Mouse (Mus musculus): ENCODE data around the gene Adm2.
A peak's percentile ranks its signal among the peaks of the same experiment; 100 is the strongest.

Gene Adm2

DNA sequence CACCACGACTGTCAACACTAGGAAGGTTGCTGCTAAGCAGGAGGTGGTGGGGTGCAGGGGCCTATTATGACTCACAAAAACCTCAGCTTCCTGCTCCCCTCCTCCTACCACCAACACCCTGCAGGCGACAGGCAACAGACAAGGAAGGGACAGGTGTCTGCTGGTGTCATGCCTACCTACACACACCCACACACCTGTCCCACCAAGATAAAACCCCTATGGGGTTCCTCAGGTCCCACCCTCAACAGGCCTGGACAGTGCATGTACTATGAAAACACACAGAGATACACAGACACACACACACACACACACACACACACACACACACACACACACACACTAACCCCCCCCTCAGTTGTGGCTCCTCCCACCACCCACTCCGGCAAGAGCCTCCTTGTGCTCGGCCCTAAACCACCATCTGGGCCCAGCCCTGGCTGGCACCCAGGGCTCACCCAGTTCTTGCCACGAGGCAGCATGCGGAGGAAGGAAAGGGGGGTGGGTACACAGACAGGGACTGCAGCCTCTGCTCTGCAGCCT is 12.5 kb upstream of the Adm2 start:
- no peak for DNase-seq (ENCODE audit: low spot score in 2 of 2)

DNA sequence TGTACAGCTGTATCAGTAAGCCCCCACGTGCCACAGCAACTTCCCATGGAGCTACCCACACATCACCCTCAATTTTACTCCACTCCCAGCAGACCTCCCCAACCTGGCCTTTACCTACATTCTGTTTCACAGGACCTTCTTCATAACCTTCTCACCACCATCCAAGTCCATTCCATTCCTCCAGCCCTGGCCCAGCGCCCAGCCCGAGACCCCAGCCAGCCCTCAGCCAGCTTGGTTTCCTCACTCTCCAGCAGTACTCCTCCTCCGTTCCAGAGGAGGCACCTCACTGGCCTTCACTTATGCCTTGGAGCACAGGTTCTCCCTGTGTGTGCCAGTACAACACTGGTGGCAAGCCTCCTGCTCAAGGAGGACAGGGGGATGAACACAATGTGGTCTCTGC is 9.2 kb upstream of the Adm2 start:
- DNase-seq (ENCODE audit: low spot score in 2 of 2), result no peak

DNA sequence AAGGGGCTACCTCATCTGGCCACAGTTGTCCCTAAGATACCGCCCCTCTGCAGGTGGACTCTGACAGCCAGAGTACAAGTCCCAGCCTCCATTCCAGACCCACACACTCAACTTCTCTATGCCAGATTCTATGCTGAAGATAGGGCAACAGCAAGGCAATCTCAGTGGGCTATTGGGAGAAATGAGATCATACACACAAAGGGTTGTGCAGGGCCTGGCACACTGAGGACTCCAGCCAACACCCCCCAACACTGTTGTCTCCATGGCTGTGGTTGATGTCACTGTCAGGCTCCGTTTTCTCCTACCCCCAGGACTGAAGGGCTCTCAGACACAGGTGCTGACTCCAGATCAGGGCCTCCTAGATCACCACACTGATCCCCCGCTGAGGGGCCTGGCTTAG is 8.4 kb upstream of the Adm2 start:
- DNase-seq (ENCODE audit: low spot score in 2 of 2), result no peak

DNA sequence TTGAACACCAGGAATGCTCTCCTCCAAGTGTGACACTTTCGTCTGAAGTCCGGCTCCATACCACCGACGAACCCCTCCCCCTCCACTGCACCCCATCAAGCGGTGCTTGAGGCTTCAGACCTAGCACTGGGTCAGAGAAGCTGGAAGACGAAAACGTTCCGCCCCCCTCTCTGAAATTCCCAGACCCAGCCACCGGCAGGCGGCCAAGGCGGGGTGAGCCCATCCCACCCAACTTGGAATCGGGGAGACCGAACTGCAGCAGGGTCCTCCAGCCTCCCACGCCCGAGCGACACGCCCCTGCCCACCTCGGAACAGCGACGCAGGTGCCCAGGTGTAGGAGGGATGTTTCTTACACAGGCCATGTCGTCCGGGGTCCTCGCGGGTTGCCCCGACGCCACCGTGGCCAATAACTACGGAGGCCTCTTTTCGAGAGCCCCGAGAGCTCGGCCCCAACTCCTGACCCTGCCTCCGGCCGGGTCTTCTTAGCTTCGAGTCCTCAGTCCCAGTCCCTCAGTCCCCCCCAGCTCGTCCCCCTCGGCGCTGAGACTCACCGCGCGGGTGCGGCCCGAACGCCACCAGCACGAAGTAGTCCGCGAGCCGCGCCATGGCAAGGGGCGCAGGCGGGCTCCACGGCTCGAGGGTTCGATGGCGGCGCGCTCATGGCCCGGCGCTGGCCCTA is 7.9 kb upstream of the Adm2 start:
- DNase-seq (ENCODE audit: low spot score in 2 of 2), result no peak

DNA sequence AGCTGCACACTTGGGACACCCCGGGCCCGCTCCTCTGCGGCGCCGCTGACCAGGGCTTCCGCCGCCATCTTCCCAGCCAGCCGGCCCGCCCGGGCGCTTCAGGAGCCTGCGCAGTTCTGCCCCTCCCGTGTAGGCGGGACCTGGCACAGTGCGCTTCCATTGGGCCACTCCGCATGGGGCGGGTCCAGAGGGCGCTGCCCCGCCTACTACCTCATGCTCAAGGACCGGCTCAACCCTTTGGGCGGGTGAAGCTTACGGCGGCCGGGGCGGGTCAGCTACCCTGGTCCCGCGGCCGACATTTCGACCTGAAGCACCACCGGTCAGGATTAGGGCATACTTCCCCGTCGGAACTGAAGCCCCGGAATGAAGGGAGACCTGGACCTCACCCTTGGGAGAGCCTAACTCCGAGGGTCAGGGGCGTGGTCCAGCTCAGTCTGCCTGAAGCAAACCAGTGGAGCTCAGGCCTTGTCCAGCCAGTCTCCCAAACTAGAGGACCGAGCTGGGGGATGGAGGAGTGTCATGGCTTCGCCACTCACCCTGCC is 7.3 kb upstream of the Adm2 start, which contains the start of gene Sbf1:
Gene Sbf1, minus strand, starts transcription at position 122 of the 542 bp plus-strand sequence.
- peak; percentile 86 to 92 for DNase-seq (ENCODE audit: low spot score in 2 of 2)

DNA sequence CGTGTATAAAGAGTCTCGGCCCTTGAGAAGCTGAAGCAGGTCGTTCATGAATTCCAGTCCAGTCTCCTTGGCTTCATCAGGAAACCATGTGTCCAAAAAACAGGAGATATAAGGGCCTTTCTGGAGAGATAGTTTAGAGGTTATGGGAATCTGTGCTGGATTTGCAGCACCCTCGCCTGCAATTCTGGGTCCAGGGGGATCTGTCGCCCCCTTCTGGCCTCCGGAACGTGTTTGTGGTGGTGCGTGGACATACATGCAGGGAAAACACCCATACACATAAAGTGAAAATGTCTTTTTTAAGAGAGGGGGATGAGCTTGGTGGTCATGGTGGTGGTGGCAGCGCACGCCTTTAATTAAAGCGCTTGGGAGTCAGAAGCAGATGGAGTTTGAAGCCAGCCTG is 6.4 kb upstream of the Adm2 start:
- DNase-seq (ENCODE audit: low spot score in 2 of 2), result no peak

DNA sequence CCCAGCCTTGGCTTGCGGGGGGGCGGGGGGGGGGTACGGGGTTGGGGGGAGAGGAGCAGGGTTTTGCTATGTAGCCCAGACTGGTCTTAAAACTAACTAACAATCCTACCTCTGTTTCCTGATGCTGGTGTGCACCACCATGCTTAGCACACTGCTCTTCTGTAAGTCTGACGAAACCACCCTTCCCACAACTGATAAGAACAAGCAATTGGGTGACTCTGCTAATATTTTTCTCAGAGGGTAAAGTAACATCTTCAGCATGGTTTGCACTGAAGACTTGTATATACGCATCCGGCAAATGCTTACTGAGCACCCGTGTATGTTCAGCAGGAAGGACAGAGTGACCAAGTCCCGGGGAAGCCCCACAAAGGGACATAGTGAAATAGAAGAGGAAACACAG is 1.3 kb upstream of the Adm2 start:
- DNase-seq (ENCODE audit: low spot score in 2 of 2), result no peak

DNA sequence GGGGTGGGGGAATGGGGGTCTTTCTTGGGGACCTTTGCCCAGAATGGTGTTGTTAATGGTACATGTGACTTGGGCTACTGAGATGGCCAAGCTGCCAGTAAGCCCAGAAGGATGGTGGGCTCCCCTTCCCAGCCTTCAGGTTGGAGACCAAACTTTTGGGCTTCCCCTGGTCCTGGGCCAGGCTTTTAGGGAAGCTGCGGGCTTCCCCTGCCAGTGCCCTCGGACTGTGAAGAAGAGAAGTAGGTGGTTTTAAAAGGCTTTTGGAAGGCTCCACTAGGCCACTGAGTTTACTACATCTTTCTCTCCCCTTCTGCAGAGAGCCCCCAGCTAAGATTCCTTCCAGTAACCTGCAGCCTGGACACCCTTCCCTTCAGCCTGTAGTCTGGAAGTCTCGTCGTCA is 1.1 kb downstream of the Adm2 start:
- no peak for DNase-seq (ENCODE audit: low spot score in 2 of 2)

DNA sequence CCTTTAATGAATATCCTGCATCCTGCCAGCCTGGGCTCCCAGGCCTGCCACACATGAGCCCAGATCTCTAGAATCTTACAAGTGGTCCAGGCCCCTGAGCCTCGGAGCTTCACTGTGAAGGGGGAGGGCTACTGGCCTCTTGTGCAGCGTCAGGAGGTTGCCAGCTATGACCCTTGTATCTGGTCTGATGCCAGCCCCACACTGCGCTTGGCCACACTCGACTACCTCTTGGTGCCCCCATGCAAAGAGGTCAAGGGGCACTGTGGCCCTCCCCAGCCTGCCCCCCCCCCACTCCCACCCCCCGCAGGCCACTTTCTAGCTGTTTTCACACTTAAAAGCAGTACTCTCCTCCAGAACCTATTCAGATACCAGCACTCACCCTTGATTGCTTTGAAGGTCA is 3.9 kb downstream of the Adm2 start:
- no peak for DNase-seq (ENCODE audit: low spot score in 2 of 2)

DNA sequence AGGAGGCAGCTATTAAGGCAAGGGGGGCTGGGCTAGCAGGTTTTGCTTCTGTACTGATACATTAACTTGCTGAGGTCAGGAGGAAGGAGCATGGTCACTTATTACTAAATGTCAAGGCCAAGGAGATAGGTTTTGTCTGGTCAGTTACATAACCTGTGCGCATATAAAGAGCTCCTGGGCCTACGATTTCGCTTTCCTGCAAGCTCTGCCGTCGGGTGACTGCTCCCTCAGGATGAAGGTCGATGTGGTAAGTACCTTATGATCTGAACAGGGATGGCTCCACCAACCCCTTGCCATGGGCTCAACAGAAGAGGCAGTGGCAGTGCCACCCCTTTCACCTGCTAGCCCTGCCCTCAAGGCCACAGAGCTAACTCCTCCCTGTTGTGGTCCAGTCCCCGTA is 11.8 kb downstream of the Adm2 start, which contains the start of gene Miox:
Gene Miox, plus strand, starts transcription at position 128 of the 400 bp plus-strand sequence.
- no peak for DNase-seq (ENCODE audit: low spot score in 2 of 2)

DNA sequence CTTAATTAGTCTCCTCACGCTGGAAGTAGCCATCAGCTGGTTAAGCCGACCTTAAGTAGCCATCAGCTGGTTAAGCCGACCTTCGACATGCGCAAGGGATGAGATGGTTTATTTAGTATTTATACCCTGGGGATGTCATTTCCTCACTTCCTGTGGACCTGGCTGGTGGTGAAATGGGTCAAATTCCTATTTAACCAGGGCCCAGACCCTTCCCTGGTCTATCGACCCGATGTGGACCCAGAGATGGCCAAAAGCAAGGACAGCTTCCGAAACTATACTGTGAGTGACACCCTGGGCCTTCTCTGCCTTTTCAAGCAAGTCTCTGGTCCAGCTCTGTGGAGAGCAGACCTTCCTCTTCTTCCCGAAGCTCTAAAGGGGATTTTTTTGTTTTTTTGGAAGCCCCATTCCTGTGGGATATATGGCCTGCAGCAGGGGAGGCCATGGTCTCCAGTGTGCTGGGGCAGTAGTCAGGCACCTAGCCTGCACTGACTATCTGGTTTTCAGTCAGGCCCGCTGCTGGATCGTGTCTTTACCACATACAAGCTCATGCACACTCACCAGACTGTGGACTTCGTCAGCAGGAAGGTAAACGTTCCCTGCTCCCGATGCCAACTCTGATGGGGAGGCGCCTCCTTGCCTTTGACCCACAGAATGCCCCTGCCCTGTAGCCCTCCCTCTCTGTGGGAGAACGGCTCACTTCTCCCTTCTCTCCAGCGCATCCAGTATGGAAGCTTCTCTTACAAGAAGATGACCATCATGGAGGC is 12.4 kb downstream of the Adm2 start:
- DNase-seq (ENCODE audit: low spot score in 2 of 2), result no peak

DNA sequence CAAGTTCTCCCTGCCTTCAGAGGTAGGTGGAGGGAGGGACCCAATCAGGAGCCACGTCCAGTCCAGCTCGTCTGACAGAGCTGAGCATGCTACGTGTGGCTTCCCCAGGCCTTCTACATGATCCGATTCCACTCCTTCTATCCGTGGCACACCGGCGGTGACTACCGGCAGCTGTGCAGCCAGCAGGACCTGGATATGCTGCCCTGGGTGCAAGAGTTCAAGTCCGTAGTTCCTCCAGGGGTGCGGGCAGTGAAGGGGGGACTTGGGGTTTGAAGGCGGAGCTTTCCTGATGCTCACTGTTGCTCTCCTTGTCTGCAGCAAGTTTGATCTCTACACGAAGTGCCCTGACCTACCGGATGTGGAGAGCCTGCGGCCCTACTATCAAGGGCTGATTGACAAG is 13.9 kb downstream of the Adm2 start:
- no peak for DNase-seq (ENCODE audit: low spot score in 2 of 2)

DNA sequence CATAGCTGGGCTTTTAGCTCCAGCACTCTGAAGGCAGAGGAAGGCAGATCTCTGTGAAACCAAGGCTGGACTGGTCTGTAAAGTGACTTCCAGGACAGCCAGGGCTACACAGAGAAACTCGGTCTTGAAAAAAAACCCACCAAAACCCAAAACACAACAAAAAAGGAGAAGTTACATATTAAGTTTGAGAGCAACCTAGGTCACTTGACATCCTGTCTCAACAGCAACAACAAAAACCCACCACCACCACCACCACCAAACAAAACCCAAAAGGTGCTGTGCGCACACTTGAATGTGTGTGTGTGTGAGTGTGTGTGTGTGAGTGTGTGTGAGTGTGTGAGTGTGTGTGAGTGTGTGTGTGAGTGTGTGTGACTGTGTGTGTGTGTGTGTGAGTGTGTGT is 17.2 kb downstream of the Adm2 start:
- no peak for DNase-seq (ENCODE audit: low spot score in 2 of 2)

DNA sequence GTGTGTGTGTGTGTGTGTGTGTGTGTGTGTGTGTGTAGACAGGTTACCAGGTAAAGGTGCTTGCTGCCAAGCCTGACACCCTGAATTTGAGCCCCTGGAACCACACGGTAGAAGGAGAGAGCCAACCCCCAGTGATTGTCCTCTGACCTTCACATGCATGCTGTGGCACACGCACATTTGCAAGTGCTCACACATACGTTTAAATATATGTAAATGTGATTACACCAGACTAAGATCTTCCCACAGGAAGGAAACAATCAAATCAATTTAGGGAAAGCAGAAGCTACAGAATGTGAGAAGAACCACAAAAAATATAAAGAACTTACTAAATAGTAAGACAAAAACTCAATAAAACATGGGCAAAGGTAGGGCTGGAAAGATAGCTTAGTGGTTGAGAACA is 17.6 kb downstream of the Adm2 start:
- no peak for DNase-seq (ENCODE audit: low spot score in 2 of 2)

DNA sequence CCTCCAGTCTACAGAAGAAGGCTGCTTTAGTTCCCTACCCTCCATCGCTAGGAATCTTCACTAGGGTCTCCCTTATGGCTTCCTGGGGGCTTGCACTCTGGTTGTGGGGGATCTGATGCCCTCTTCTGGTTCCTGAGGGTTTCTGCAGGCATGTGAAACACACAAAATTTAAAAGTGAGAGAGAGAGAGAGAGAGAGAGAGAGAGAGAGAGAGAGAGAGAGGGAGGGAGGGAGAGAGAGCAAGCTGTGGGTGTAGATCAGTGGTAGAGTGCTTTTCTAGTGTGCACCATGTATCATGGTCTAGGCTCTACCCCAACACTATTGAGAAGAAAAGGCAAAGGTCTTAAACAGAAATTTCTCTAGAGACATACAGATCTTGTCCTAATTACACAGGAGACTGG is 19.2 kb downstream of the Adm2 start:
- no peak for DNase-seq (ENCODE audit: low spot score in 2 of 2)

DNA sequence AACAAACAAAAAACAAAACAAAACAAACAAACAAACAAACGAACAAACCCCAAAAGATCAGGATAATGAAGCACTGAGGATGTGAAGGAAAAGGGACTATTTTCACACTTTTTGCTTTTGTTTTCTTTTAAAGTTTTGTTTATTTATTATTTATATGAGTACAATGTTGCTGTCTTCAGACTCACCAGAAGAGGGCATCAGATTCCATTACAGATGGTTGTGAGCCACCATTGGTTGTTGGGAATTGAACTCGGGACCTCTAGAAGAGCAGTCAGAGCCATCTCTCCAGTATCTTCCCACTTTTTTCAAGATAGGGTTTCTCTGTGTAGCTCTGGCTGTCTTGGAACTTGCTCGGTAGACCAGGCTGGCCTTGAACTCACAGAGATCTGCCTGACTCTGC is 20.8 kb downstream of the Adm2 start:
- DNase-seq (ENCODE audit: low spot score in 2 of 2), result no peak

DNA sequence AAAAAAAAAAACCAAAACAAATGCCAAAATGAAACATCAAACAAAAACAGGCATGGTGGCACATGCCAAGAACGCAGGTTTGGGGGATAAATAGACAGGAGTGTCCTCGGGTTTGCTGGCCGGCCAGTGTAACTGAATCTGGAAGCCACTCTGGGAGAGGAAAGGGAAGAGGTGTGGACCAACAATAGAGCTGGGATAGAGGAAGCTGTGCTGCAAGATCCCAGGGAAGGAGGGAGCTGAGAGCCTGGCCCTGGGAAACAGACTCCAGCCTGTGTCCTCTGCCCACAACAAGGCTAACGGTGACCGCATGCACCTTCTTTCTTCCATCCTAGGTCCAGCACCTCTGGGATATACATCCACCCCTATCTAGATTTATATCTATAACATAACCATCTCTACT is 27.9 kb downstream of the Adm2 start:
- no peak for DNase-seq (ENCODE audit: low spot score in 2 of 2)

DNA sequence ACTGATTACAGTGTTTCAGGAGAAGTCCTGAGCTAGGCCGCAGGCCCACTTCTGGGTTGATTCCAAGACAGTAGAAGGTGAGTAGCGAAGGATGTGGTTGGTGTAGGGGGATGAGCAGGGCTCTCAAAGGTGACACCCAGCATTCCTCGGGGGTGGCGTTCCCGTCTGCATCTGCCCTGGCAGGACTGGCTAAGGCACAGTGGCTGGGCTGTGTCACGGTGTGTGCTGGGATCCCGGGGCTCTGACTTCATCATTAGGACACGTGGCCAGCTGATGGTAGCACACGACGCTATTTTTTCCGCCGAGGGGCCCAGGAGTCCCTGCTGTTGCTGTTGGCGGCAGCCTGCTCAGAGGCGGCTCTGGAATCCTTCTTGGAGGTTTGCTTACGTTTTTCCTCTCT is 28.8 kb downstream of the Adm2 start:
- no peak for DNase-seq (ENCODE audit: low spot score in 2 of 2)

DNA sequence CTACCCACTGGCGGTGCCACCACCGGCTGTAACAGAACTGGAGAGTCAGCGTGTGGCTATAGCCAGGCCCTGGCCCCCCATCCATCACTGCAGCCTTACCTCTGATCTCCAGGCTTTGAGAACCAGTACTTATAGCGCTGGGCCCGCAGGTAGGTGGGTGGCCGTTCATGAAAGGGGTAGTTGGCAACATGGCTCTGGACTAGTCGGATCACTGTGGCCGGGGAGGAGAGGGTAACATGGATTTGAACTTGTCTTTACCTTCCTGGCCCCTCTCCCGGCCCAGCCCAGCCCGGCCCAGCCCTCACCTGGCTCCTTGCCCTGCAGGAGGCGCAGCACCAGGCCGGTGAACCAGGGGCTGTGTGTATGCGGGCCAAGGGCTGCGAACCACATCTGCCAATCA is 29.5 kb downstream of the Adm2 start:
- DNase-seq (ENCODE audit: low spot score in 2 of 2), result no peak

DNA sequence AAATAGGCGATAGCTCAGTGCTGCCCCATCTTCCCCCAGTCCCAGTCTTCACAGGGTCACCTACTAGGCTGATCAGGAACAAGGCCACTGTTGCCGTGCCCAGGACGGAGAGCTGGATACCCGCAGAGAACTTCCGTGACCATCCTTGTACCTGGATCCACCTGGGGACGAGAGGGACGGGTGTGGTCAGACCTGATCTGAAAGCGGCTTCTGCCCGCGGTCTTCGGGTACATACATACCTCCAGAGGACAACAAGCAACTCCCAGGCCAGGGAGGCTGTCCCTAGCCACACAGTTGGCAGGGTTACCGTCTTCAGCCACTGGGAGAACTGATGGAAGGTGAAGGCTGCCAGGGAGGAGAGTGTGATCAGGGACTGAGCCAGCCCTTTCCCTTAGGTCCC is 30.3 kb downstream of the Adm2 start:
- no peak for DNase-seq (ENCODE audit: low spot score in 2 of 2)

DNA sequence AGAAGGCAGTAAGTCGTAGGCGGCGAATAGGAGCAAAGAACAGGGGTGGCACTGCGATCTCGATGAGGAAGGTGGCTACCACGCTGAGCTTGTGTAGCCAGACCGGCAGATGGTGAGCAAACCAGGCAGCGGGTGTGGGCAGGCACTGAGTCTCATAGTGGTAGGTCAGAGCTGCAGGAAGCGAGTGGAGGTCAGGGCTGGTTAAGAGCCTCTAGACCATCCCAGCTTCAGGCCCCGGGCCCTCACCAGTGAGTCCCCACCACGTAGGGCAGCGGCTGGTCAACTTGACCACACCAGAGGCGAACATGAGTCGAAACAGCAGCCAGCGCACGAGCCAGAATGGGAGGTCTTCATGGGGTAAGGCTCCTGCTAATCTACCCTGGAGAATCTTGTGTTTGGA is 31.3 kb downstream of the Adm2 start:
- DNase-seq (ENCODE audit: low spot score in 2 of 2), result no peak

DNA sequence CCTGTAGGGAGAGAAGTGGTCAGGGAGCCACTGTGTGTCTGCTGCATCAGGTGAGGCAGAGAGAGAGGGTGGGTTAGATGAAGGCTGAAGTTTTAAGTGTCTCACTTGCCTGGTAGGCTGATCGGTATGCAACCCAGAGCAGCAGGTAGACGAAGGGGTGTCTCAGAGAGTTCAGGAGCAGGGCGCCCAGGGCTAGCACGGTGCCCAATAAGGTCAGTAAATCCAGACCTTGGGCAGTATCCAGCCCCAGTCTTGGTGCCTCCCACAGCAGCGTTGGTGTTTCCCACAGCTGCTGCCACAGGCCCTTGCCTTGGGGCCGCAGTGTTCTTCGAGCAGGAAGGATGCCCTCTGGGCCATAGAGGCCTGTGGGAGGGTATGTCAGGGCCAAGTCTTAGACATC is 31.9 kb downstream of the Adm2 start:
- no peak for DNase-seq (ENCODE audit: low spot score in 2 of 2)

All from frontal cortex, postnatal 25 days (tissue).